Mouse (Mus musculus): ENCODE measurements around the gene Acaa1a. TPM values are rescaled to one million over a fixed set of nuclear protein-coding genes. Genes with fewer than 3 reads are reported as not detected.

Acaa1a gene
- total RNA-seq (2021): 10 to 100 TPM; 68.1 to 76.4 TPM

GRCm38 (mm10) chr9:119339558-119340211 lies at the start of gene Acaa1a:
Acaa1a (plus strand) TSS chr9:119339676.
- DNase-seq: peak; percentile 42 to 56

GRCm38 (mm10) chr9:119290791-119291190 lies 48.7 kb upstream of the Acaa1a start:
- DNase-seq: no peak

- DNase-seq: no peak
Measured at GRCm38 (mm10) chr9:119297696-119298095, 41.8 kb upstream of the Acaa1a start.

DNA sequence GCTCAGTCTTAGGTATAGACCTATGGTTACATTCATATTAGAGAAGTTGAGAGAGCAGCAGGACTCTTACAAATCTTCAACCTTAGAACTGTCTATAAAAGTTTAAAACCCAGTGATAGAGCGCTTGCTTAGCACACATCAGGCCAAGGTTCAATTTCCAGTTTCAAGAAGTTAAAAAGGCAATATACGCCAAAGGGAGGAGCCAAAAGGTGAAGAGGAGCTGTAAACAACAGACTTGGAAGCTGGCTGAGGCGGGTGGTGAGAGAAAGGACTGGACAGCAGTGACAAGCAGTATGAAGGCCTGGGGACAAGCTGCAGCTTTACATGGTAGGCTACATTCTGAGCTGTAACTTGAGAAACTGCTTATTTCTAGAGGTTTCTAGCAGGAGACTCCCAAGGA lies 40.9 kb upstream of the Acaa1a start:
- DNase-seq: no peak

- no peak for DNase-seq
Measured at GRCm38 (mm10) chr9:119305863-119306262, 33.6 kb upstream of the Acaa1a start.

DNA sequence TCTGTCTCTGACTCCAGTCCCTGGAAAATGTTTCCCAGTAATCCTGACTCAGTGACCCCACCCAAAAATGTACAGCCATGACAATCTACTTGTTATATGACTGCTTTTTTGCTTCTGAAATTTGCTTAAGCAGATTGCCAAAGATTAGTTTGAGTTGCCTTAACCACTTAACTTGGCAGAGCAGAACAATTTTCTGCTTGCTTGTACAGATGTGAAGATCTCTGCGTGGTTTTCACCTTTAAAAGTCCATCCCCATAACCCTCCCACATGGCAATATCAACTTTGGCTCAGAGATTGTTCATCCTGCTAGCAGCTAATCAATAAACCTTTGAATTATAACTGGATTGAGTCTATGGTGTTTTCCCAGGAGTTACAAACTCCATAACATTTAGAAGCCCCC lies 30.4 kb upstream of the Acaa1a start:
- DNase-seq: no peak

- DNase-seq: no peak
Measured at GRCm38 (mm10) chr9:119313096-119313495, 26.4 kb upstream of the Acaa1a start.

DNA sequence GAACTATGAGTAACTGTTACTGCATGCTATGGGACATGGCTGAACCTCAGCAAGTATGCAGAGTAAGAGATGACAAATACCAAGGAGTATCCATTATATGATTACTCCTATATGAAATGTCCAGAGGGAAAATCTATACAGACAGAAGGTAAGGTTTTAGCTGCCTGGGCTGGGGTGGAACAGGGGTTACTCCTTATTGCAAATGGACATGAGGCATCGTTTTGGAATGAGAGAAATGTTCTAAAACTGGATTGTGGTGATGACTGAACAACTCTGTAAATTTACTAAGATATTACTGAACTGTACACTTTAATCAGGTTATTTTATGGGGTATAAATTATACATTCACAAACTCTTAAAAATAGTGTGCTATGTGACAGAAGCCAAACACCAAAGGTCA lies 20.6 kb upstream of the Acaa1a start:
- no peak for DNase-seq

DNA sequence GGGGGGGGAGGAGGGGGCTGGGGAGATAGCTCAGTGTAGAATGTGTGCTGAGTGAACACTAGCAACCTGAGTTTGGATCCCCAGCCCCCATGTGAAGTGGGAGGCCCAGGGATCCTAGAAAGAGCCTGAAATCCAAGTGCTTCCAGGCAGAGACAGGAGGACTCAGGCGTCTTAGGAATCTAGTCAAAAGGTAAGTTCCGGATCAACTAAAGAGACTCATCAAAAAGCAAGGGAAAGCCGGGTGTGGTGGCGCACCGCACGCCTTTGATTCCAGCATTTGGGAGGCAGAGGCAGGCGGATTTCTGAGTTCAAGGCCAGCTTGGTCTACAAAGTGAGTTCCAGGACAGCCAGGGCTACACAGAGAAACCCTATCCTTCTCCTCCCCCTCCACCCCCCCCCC lies 19.0 kb upstream of the Acaa1a start:
- no peak for DNase-seq

DNA sequence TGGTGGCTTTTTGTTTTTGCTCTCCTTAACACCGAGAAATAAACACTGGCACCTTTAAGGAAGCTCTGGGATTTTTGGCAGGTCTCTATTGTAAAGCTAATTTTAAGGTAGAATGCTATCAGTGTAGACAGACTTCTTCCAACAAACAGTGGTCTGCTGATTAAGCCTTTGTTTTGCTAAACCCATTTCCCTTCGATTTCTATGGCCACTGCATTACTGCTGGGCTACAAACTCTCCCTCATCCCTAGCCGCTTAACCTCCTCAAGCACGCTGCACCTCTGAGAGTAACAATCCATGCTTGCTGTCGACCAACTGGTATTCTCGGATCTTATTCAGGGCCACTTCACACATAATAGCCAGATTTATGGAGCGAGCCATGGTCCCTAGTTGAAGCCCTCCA lies 18.5 kb upstream of the Acaa1a start:
- no peak for DNase-seq

GRCm38 (mm10) chr9:119321392-119322229 lies 17.9 kb upstream of the Acaa1a start:
- peak in 1 of 2 experiments; percentile 11 for DNase-seq

GRCm38 (mm10) chr9:119322289-119323259 lies 16.9 kb upstream of the Acaa1a start, which contains the start of gene Oxsr1:
Oxsr1 (minus strand) TSS chr9:119322427.
- peak; percentile 99 for DNase-seq

DNA sequence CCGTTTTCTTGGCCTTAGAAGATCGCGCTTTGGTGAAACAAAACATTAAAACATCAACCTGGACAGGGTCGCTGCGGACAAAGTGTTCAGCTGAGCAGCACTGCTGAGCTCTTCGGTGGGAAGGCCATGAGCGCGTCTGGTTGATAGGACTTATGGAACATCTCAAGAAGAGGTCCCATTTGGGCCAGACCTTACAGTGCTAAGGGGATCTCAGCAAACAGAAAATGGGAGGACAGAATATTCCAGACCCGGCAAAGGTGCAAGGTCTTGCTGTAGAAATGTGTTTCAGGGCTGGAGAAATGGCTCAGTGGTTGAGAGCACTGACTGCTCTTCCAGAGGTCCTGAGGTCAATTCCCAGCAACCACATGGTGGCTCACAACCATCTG lies 16.2 kb upstream of the Acaa1a start:
- DNase-seq: peak in 1 of 2 experiments; percentile 14

- no peak for DNase-seq
Measured at GRCm38 (mm10) chr9:119324130-119324529, 15.3 kb upstream of the Acaa1a start.

DNA sequence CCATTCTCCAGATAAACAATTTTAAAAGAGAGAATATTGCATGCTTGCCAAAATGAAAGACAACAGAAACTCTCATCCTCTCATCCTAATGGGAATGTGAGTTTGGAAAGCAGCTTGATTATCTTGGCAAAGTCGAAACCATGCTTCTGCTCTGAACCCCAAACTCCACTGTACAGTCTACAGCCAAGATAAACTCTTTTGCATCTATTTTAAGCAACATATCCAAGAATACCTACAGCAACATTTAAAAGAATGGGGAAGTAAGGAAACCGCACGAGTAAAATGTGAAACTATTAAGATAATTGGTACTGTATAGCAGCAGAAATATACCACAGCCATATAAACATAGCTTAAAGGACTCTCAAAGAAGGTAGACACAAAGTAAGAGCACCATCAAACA lies 11.0 kb upstream of the Acaa1a start:
- DNase-seq: no peak

- no peak for DNase-seq
Measured at GRCm38 (mm10) chr9:119330186-119330963, 9.1 kb upstream of the Acaa1a start.

- DNase-seq: no peak
Measured at GRCm38 (mm10) chr9:119334324-119334723, 5.2 kb upstream of the Acaa1a start.

- DNase-seq: no peak
Measured at GRCm38 (mm10) chr9:119334834-119335233, 4.6 kb upstream of the Acaa1a start.

DNA sequence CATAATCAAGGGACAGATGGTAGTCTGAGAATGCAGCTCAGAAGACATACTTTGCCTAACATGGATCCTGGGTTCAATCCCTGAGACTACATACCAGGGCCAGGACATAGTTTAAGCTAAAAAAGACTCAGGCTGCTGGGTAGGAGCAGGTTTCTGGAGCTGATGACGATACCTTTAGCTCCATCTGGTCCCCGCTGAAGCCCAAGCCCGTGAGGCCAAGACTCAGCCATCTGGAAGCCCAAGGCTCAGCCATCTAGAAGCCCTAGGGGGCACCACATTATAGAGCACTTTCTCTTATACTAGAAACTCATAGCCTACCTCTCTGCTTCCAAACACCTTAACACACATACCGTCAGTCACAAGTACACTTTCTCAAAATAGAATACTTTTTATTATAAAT lies 3.9 kb upstream of the Acaa1a start:
- DNase-seq: no peak

GRCm38 (mm10) chr9:119337842-119338241 lies 1.6 kb upstream of the Acaa1a start:
- DNase-seq: no peak

GRCm38 (mm10) chr9:119338350-119338749 lies 1.1 kb upstream of the Acaa1a start:
- DNase-seq: no peak

DNA sequence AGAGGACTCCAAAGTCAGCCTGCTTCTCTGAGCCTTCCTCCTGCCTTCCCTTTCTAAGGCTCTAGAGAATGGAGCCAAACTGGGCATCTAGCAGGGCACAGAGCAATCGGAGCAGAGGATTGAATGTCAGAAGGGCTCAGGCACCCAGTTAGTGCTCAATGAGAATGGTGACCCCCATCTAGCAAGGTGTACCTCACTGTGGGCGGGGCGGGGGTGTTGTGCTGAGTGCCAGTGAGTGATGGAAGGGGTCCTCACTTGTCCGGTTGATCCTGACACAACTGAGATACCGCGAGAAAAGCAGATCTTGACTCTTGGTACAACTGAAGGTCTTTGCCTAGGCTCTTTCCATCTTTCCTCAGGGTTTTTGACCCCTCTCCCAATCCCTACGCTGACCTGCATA lies 370 bp upstream of the Acaa1a start:
- no peak for DNase-seq
